ENCODE assay signal across 9 mouse cellular contexts in the genomic region with DNA sequence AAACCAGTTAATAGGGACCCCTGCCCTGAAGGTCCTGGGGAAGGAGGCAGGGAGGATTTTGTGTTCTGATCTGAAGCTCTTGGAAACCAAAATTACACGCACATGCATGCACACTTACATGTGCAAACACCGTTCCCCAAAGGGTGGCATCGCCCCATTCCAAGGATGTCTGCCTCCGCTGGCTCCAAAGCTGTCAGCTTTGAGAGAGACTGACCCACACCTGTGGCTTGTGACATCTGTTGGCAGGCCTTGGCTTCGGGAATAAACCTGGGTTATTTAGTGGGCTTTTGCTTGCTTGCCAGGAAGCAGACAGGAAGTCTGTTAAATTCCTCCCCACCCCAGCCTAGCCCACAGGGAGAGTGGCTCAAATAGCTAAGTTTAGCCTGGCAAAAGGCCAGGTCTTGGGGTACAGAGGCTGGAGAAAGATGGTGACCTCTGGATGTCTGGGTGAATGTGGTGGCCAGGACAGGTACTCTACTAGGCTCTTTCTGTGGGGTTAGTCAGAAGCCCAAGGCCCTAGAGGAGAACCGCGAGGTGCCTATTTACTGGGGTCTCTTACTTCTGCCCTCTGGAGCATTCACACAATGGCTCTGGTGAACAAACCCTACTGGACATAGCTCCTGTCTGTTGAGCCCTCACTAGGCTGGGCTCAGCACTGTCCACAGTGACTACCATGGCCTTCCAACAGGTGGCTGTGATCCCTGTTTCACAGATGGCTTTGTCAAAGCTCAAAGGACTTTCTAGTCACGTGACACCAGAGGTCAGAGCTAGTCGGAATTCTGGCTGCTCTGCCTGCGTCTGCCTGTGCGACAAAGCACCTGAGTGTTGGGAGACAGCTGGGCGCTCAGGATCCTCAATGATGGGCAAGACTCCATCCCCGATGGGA. TPM values are rescaled to one million over a fixed set of nuclear protein-coding genes. Genes with fewer than 3 reads are reported as not detected.
DNase-seq lines count a peak whose midpoint lies in the region; ATAC-seq and TF ChIP-seq lines count a peak whose summit lies in the region.
"Had no signal": no experiment of that assay in that cellular context is flagged by ENCODE, and none has a peak within 500 bp of the region (broad histone marks: within the 10 kb centered on the region; RNA-seq: fewer than 3 reads in every experiment).

No protein-coding gene starts in this region.

- 76% methylated on average over 13 of the region's 13 CpGs for WGBS in midbrain, embryonic 14.5 days
- 72% methylated on average over 13 of the region's 13 CpGs for WGBS in midbrain, embryonic 13.5 days
- WGBS in embryonic facial prominence, embryonic 14.5 days: 52% methylated on average over 13 of the region's 13 CpGs
- WGBS in kidney, adult 2 months: 52% methylated on average over 13 of the region's 13 CpGs

- no peak overlapping the region for H3K4me3 ChIP-seq in midbrain, embryonic 14.5 days (replicated peaks; ENCODE audit: low read depth, low read length)
- H3K4me3 ChIP-seq in midbrain, embryonic 13.5 days (replicated peaks): no peak overlapping the region
- no peak overlapping the region for H3K4me3 ChIP-seq in embryonic facial prominence, embryonic 14.5 days (ENCODE audit: low read depth, low read length)
- no peak overlapping the region for H3K4me3 ChIP-seq in kidney, adult 2 months (ENCODE audit: insufficient read depth, low read depth, low read length)

- TF ChIP-seq POLR2A in kidney, adult 2 months (IDR thresholded peaks at IDR 0.05; ENCODE audit: low read depth, low read length): no peak

- H3K9me3 ChIP-seq in midbrain, embryonic 14.5 days (ENCODE audit: control insufficient read depth, low read length): no peaks in the 10 kb centered on the region
- no peaks in the 10 kb centered on the region for H3K9me3 ChIP-seq in midbrain, embryonic 13.5 days
- no peaks in the 10 kb centered on the region for H3K9me3 ChIP-seq in embryonic facial prominence, embryonic 14.5 days (ENCODE audit: control insufficient read depth, low read length)

- H3K36me3 ChIP-seq in midbrain, embryonic 14.5 days (ENCODE audit: control insufficient read depth, insufficient read depth, low read length): no peaks in the 10 kb centered on the region
- H3K36me3 ChIP-seq in midbrain, embryonic 13.5 days: peaks cover 6% of the 10 kb centered on the region
- no peaks in the 10 kb centered on the region; the same call in 1 of the 2 replicates for H3K36me3 ChIP-seq in embryonic facial prominence, embryonic 14.5 days (ENCODE audit: control insufficient read depth, insufficient read depth, low read length)
- H3K36me3 ChIP-seq in kidney, adult 2 months (ENCODE audit: control insufficient read depth, insufficient read depth, low read length): no peaks in the 10 kb centered on the region

- no peaks in the 10 kb centered on the region for H3K4me1 ChIP-seq in midbrain, embryonic 14.5 days (ENCODE audit: control insufficient read depth, insufficient read depth, low read length)
- H3K4me1 ChIP-seq in midbrain, embryonic 13.5 days (replicated peaks): peaks cover 7% of the 10 kb centered on the region; the same call in 1 of the 2 replicates
- H3K4me1 ChIP-seq in embryonic facial prominence, embryonic 14.5 days (ENCODE audit: control insufficient read depth, insufficient read depth, low read length): peaks cover 14% of the 10 kb centered on the region; the same call in 1 of the 2 replicates
- H3K4me1 ChIP-seq in kidney, adult 2 months (ENCODE audit: control insufficient read depth, insufficient read depth, low read length): peaks cover 11% of the 10 kb centered on the region; the same call in 1 of the 2 replicates

- peak; percentile 23 for DNase-seq in midbrain, embryonic 14.5 days
- peak; percentile 70 for DNase-seq in embryonic facial prominence, embryonic 14.5 days (ENCODE audit: low spot score)
- peak; percentile 89 for DNase-seq in kidney, adult 2 months
- DNase-seq in lung, postnatal 36 days: peak; percentile 56
- no peak for DNase-seq in yolk sac, embryonic 10.5 days (ENCODE audit: low spot score)
- DNase-seq in testis, postnatal 10 days (ENCODE audit: low spot score): no peak
- no peak for DNase-seq in layer of hippocampus, postnatal 36 days

- no peak overlapping the region for H3K9ac ChIP-seq in midbrain, embryonic 14.5 days (replicated peaks; ENCODE audit: low read length)
- H3K9ac ChIP-seq in midbrain, embryonic 13.5 days (replicated peaks): no peak overlapping the region
- H3K9ac ChIP-seq in embryonic facial prominence, embryonic 14.5 days (ENCODE audit: low read depth, low read length): no peak overlapping the region

- H3K4me2 ChIP-seq in midbrain, embryonic 14.5 days (ENCODE audit: low read length): no peak overlapping the region
- no peak overlapping the region for H3K4me2 ChIP-seq in midbrain, embryonic 13.5 days (replicated peaks)
- H3K4me2 ChIP-seq in embryonic facial prominence, embryonic 14.5 days (ENCODE audit: low read depth, low read length): no peak overlapping the region

- no peaks in the 10 kb centered on the region for H3K27me3 ChIP-seq in midbrain, embryonic 14.5 days (ENCODE audit: control insufficient read depth, insufficient read depth, low read length)
- H3K27me3 ChIP-seq in midbrain, embryonic 13.5 days: no peaks in the 10 kb centered on the region
- H3K27me3 ChIP-seq in embryonic facial prominence, embryonic 14.5 days (replicated peaks; ENCODE audit: control insufficient read depth, insufficient read depth, low read length): no peaks in the 10 kb centered on the region
- H3K27me3 ChIP-seq in kidney, adult 2 months (replicated peaks; ENCODE audit: control insufficient read depth, insufficient read depth, low read length): no peaks in the 10 kb centered on the region

- no peak overlapping the region for H3K27ac ChIP-seq in midbrain, embryonic 14.5 days (replicated peaks; ENCODE audit: low read depth, low read length)
- no peak overlapping the region for H3K27ac ChIP-seq in midbrain, embryonic 13.5 days
- H3K27ac ChIP-seq in embryonic facial prominence, embryonic 14.5 days (replicated peaks; ENCODE audit: low read depth, low read length): no peak overlapping the region; the same call in 1 of the 2 replicates
- H3K27ac ChIP-seq in kidney, adult 2 months (ENCODE audit: insufficient read depth, low read depth, low read length): peak overlapping the region; percentile 78

- ATAC-seq in midbrain, embryonic 14.5 days (ENCODE audit: low FRiP score, low TSS enrichment): no peak
- ATAC-seq in midbrain, embryonic 13.5 days: no peak
- 0 out of 2 replicates have a peak, but pooled peaks have one; percentile 13 for ATAC-seq in embryonic facial prominence, embryonic 14.5 days (ENCODE audit: low read depth)

- TF ChIP-seq CTCF in kidney, adult 2 months (conservative IDR thresholded peaks at IDR 0.05; ENCODE audit: insufficient read depth, insufficient read length, low read depth, low read length): no peak

RNA-seq across cellular contexts. Expression of a gene that starts 16.5 kb away (rescaled TPM):
- 0.47 and 0.77 TPM in 2 replicates for polyA plus RNA-seq in midbrain, embryonic 14.5 days (2014; fragmentation: Nextera tagmentation; extraction: Ambion mirVana)
- polyA plus RNA-seq in midbrain, embryonic 13.5 days (2015; fragmentation: Nextera tagmentation; extraction: Ambion mirVana): 0.24 and 0.36 TPM in 2 replicates
- polyA plus RNA-seq in embryonic facial prominence, embryonic 14.5 days (2014; fragmentation: Nextera tagmentation; extraction: Ambion mirVana): 0.28 and 0.75 TPM in 2 replicates
- polyA plus RNA-seq in kidney, adult 2 months (2012; rRNA removed): 0.12 TPM in 1 of 2 replicates, not detected in the other
- 1 to 10 TPM; 1.2 to 1.7 TPM for total RNA-seq in layer of hippocampus, postnatal 36 days (2021)
- polyA plus RNA-seq: spleen, adult 2 months had no signal

RNA-seq across cellular contexts. Expression of a gene that starts 16.5 kb away (rescaled TPM):
- polyA plus RNA-seq in midbrain, embryonic 14.5 days (2014; fragmentation: Nextera tagmentation; extraction: Ambion mirVana): 3.4 and 5.2 TPM in 2 replicates
- polyA plus RNA-seq in midbrain, embryonic 13.5 days (2015; fragmentation: Nextera tagmentation; extraction: Ambion mirVana): 8.5 and 9.2 TPM in 2 replicates
- 10.7 and 12.5 TPM in 2 replicates for polyA plus RNA-seq in embryonic facial prominence, embryonic 14.5 days (2014; fragmentation: Nextera tagmentation; extraction: Ambion mirVana)
- polyA plus RNA-seq in kidney, adult 2 months (2012; rRNA removed): 6.4 and 8.0 TPM in 2 replicates
- total RNA-seq in layer of hippocampus, postnatal 36 days (2021): 1 to 10 TPM; 1.0 to 1.9 TPM

RNA-seq across cellular contexts. Expression of a gene that starts 34.9 kb away (rescaled TPM):
- polyA plus RNA-seq in midbrain, embryonic 14.5 days (2014; fragmentation: Nextera tagmentation; extraction: Ambion mirVana): 0.47 and 0.89 TPM in 2 replicates
- polyA plus RNA-seq in midbrain, embryonic 13.5 days (2015; fragmentation: Nextera tagmentation; extraction: Ambion mirVana): 0.32 and 0.48 TPM in 2 replicates
- 0.38 and 0.58 TPM in 2 replicates for polyA plus RNA-seq in embryonic facial prominence, embryonic 14.5 days (2014; fragmentation: Nextera tagmentation; extraction: Ambion mirVana)
- 0.05 TPM in 1 of 2 replicates, not detected in the other for polyA plus RNA-seq in kidney, adult 2 months (2012; rRNA removed)
- total RNA-seq in layer of hippocampus, postnatal 36 days (2021): under 1 TPM; 0.30 to 0.35 TPM
- polyA plus RNA-seq: spleen, adult 2 months had no signal

RNA-seq across cellular contexts. Expression of a gene that starts 37.2 kb away (rescaled TPM):
- 1.0 and 1.2 TPM in 2 replicates for polyA plus RNA-seq in midbrain, embryonic 14.5 days (2014; fragmentation: Nextera tagmentation; extraction: Ambion mirVana)
- polyA plus RNA-seq in midbrain, embryonic 13.5 days (2015; fragmentation: Nextera tagmentation; extraction: Ambion mirVana): 1.2 and 1.5 TPM in 2 replicates
- polyA plus RNA-seq in embryonic facial prominence, embryonic 14.5 days (2014; fragmentation: Nextera tagmentation; extraction: Ambion mirVana): 0.86 and 1.2 TPM in 2 replicates
- polyA plus RNA-seq in kidney, adult 2 months (2012; rRNA removed): 2.6 and 2.7 TPM in 2 replicates
- 1 to 10 TPM; 2.7 to 3.1 TPM for total RNA-seq in layer of hippocampus, postnatal 36 days (2021)

RNA-seq across cellular contexts. Expression of a gene that starts 47.8 kb away (rescaled TPM):
- 115 and 150 TPM in 2 replicates for polyA plus RNA-seq in midbrain, embryonic 14.5 days (2014; fragmentation: Nextera tagmentation; extraction: Ambion mirVana)
- polyA plus RNA-seq in midbrain, embryonic 13.5 days (2015; fragmentation: Nextera tagmentation; extraction: Ambion mirVana): 89.1 and 98.3 TPM in 2 replicates
- 119 and 148 TPM in 2 replicates for polyA plus RNA-seq in embryonic facial prominence, embryonic 14.5 days (2014; fragmentation: Nextera tagmentation; extraction: Ambion mirVana)
- 82.5 and 85.1 TPM in 2 replicates for polyA plus RNA-seq in kidney, adult 2 months (2012; rRNA removed)
- 10 to 100 TPM; 46.5 to 50.0 TPM for total RNA-seq in layer of hippocampus, postnatal 36 days (2021)

Comparison
In these comparisons a context has a peak if more than half of its experiments do, and no peak if none do; other contexts are left out.
1. DNase-seq: peak in midbrain, embryonic 14.5 days (single experiment), embryonic facial prominence, embryonic 14.5 days (single experiment), kidney, adult 2 months (single experiment) and lung, postnatal 36 days (single experiment); none in yolk sac, embryonic 10.5 days (single experiment), testis, postnatal 10 days (single experiment) and layer of hippocampus, postnatal 36 days (0 of 2).